Mouse (Mus musculus) heart, postnatal 14 days (tissue): ENCODE measurements around the gene Snrpd2. TPM values are rescaled to one million over a fixed set of nuclear protein-coding genes. Genes with fewer than 3 reads are reported as not detected.
A peak's percentile ranks its signal among the peaks of the same experiment; 100 is the strongest.
"Not testable (repeated sequence)": the region's sequence is repeated elsewhere in the genome, so short reads cannot be mapped to it uniquely, and the experiment has no call there.

Source experiments
- DNase-seq, 2 experiments: peaks; one replicate each; pipeline ENCODE4 v3.0.0; 2021 to 2022
- intact Hi-C: fragments of 180-260 bp; cut with DNase I; formaldehyde crosslinking; loops from one replicate; pipeline ENCODE4 v1.15.1; 2025
- total RNA-seq, 2 experiments: library from RNA; stranded (reverse); gene quantifications; 2 replicates each; pipeline ENCODE4 v1.2.3; 2021

Gene Snrpd2
- total RNA-seq, 2 experiments from 2014 or later = 62.8 to 70.8 TPM

- no peak for DNase-seq
- intact Hi-C loops = no loop called here
Measured at GRCm38 (mm10) chr7:19147497-19148045, 2.0 kb upstream of the Snrpd2 start.

GRCm38 (mm10) chr7:19148180-19148874 lies 1.2 kb upstream of the Snrpd2 start:
- no peak for DNase-seq
- intact Hi-C loops = no loop called here

- peak; percentile 96 to 97 for DNase-seq
Measured at GRCm38 (mm10) chr7:19148875-19149541, 514 bp upstream of the Snrpd2 start, which contains the start of gene Qpctl. Qpctl (minus strand) TSS chr7:19149291.

GRCm38 (mm10) chr7:19151121-19151520 lies 1.6 kb downstream of the Snrpd2 start:
- DNase-seq, intact Hi-C loops: not testable (repeated sequence)

More at GRCm38 (mm10) chr7:19148875-19149541, 514 bp upstream of the Snrpd2 start, which contains the start of gene Qpctl:
- intact Hi-C loops = no loop called here

GRCm38 (mm10) chr7:19154796-19155195 lies 5.3 kb downstream of the Snrpd2 start:
- intact Hi-C loops = no loop called here
- DNase-seq = no peak

- intact Hi-C loops = loop anchor here (2.0 kb wide), 1 partner anchor 53 kb away; no protein-coding TSS in a partner anchor
- DNase-seq = no peak
Measured at GRCm38 (mm10) chr7:19155825-19156475, 6.4 kb downstream of the Snrpd2 start.

GRCm38 (mm10) chr7:19157160-19157800 lies 7.8 kb downstream of the Snrpd2 start:
- intact Hi-C loops = loop anchor here (1.0 to 2.0 kb wide), 2 partner anchors 16 to 52 kb away; no protein-coding TSS in a partner anchor
- DNase-seq = peak; percentile 92 to 96

- no peak for DNase-seq
Measured at GRCm38 (mm10) chr7:19158601-19159000, 9.1 kb downstream of the Snrpd2 start.

GRCm38 (mm10) chr7:19159411-19159810 lies 9.9 kb downstream of the Snrpd2 start:
- no peak for DNase-seq
- intact Hi-C loops = no loop called here

More at GRCm38 (mm10) chr7:19158601-19159000, 9.1 kb downstream of the Snrpd2 start:
- intact Hi-C loops = no loop called here

GRCm38 (mm10) chr7:19160115-19160514 lies 10.6 kb downstream of the Snrpd2 start:
- intact Hi-C loops = no loop called here
- DNase-seq = no peak

- no peak for DNase-seq
- intact Hi-C loops = no loop called here
Measured at GRCm38 (mm10) chr7:19162928-19163327, 13.4 kb downstream of the Snrpd2 start.

- intact Hi-C loops = no loop called here
Measured at GRCm38 (mm10) chr7:19163752-19164151, 14.2 kb downstream of the Snrpd2 start.

GRCm38 (mm10) chr7:19164189-19164588 lies 14.7 kb downstream of the Snrpd2 start:
- intact Hi-C loops = no loop called here
- no peak for DNase-seq

More at GRCm38 (mm10) chr7:19163752-19164151, 14.2 kb downstream of the Snrpd2 start:
- DNase-seq = no peak

GRCm38 (mm10) chr7:19164978-19165377 lies 15.5 kb downstream of the Snrpd2 start:
- DNase-seq = no peak
- intact Hi-C loops = no loop called here

- peak; percentile 48 to 63 for DNase-seq
- intact Hi-C loops = no loop called here
Measured at GRCm38 (mm10) chr7:19165656-19166423, 16.3 kb downstream of the Snrpd2 start, which contains the start of gene Gipr. Gipr (minus strand) TSS chr7:19166127.

GRCm38 (mm10) chr7:19166990-19167389 lies 17.5 kb downstream of the Snrpd2 start:
- intact Hi-C loops = no loop called here
- DNase-seq = no peak

GRCm38 (mm10) chr7:19169506-19169905 lies 20.0 kb downstream of the Snrpd2 start:
- DNase-seq = no peak
- intact Hi-C loops = no loop called here

GRCm38 (mm10) chr7:19170142-19170541 lies 20.6 kb downstream of the Snrpd2 start:
- intact Hi-C loops = no loop called here
- peak; percentile 46 to 65 for DNase-seq

GRCm38 (mm10) chr7:19171831-19172230 lies 22.3 kb downstream of the Snrpd2 start:
- no peak for DNase-seq
- intact Hi-C loops = no loop called here
